Mouse (Mus musculus) MEL (cell line): ENCODE measurements at regions not wholly inside any gene's neighbourhood (a gene's known extent, or its start where the extent isn't known, plus 50 kb on each side); places are given as distances from the start of the nearest gene placed in this dataset.

ENCODE experiments used
- CHD2 ChIP-seq: IDR thresholded peaks from 2 replicates; pipeline ENCODE4 v1.6.1; 2011; ENCODE audit warnings: low read length, improper control_type of control experiment
- MAX ChIP-seq: IDR thresholded peaks from 2 replicates; pipeline ENCODE4 v1.6.1; 2011; ENCODE audit warnings: low read length, improper control_type of control experiment
- MYC ChIP-seq: IDR thresholded peaks from 2 replicates; pipeline ENCODE4 v1.6.1; 2011; ENCODE audit warnings: low read depth, mild to moderate bottlenecking, low read length, improper control_type of control experiment, moderate library complexity
- POLR2A ChIP-seq, 2 experiments: IDR thresholded peaks; 2 replicates each; pipeline ENCODE4 v1.6.1; 2011 to 2012; ENCODE audit warnings: low read length in 2 of 2, mild to moderate bottlenecking in 2 of 2, control low read depth in 1 of 2, improper control_type of control experiment in 1 of 2, low read depth in 1 of 2, moderate library complexity in 1 of 2; ENCODE audit not compliant: control insufficient read depth in 1 of 2, insufficient read depth in 1 of 2, poor library complexity in 1 of 2

DNA sequence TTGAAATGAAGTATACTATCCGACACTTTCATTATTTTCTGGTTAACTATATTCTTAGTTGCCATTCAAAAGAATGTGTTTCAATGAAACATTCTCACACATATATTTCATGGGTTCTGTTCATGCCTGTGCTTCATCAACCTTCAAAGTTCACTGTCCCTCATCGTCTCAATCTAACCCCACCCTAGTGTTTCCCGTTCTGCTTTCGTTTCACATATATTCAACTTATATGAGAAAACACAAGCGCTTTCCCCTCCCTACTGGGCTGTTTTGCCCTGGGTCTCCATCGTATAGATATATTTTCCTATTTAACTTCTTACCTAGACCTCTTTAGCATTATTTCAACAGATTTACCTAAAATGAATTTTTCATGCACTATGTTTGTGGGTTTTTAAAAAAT lies 458.3 kb upstream of the Mef2c start:
- TF ChIP-seq MAX (no peak), MYC (no peak), POLR2A (IDR thresholded peaks at IDR 0.05; ENCODE audit: control insufficient read depth in 1 of 2, insufficient read depth in 1 of 2, low read depth in 1 of 2, low read length in 2 of 2, poor library complexity in 1 of 2) (no peak), CHD2 (no peak)
